In genomic region chr1:34767851-34768250, GRCm38 (mm10) we compare ENCODE assay signal across 19 mouse cellular contexts.
DNase-seq lines count a peak whose midpoint lies in the region.
"Had no signal": no experiment of that assay in that cellular context is flagged by ENCODE, and none has a peak within 500 bp of the region (broad histone marks: within the 10 kb centered on the region; RNA-seq: fewer than 3 reads in every experiment).

No protein-coding gene starts in this region.

- no peak overlapping the region for H3K4me3 ChIP-seq in heart, embryonic 10.5 days
- H3K4me3 ChIP-seq: forebrain, embryonic 10.5 days; forebrain, embryonic 15.5 days; heart, adult 2 months; hindbrain, embryonic 12.5 days; hindbrain, embryonic 15.5 days had no signal

- no peaks in the 10 kb centered on the region for H3K27me3 ChIP-seq in heart, embryonic 10.5 days (ENCODE audit: insufficient read depth, poor library complexity, severe bottlenecking)
- H3K27me3 ChIP-seq: CH12.LX; forebrain, embryonic 15.5 days; hindbrain, embryonic 12.5 days; hindbrain, embryonic 15.5 days had no signal

- H3K4me1 ChIP-seq in heart, embryonic 10.5 days, result peaks cover 4% of the 10 kb centered on the region; the same call in 1 of the 2 replicates
- H3K4me1 ChIP-seq: forebrain, embryonic 10.5 days; forebrain, embryonic 15.5 days had no signal

- peak; percentile 32 for DNase-seq in cerebellum, adult 9-10 months
- no peak for DNase-seq in cerebellum, adult 8-10 months
- peak; percentile 76 for DNase-seq in heart, adult 11 months
- no peak for DNase-seq in heart, embryonic 10.5 days (ENCODE audit: low spot score)
- peak; percentile 9 for DNase-seq in ovary, postnatal 36 days (ENCODE audit: low spot score)
- DNase-seq in ovary, postnatal 14 days (ENCODE audit: low spot score), result no peak
- DNase-seq in right cerebral cortex, adult 18-20 months, result no peak
- DNase-seq: adrenal gland, postnatal 10 days; adrenal gland, postnatal 36 days; B cell, adult 2 months; cerebellum, adult 11 months; gastrocnemius, postnatal 25 days; heart, adult 2 months had no signal

- 56% methylated on average over 4 of the region's 4 CpGs for WGBS in heart, embryonic 10.5 days

- H3K9me3 ChIP-seq in heart, embryonic 10.5 days, result no peaks in the 10 kb centered on the region
- H3K9me3 ChIP-seq: forebrain, embryonic 10.5 days; forebrain, embryonic 15.5 days; G1E; hindbrain, embryonic 12.5 days; hindbrain, embryonic 15.5 days had no signal

- H3K27ac ChIP-seq in heart, embryonic 10.5 days, result no peak overlapping the region
- H3K27ac ChIP-seq: forebrain, embryonic 10.5 days; forebrain, embryonic 15.5 days; heart, adult 2 months; hindbrain, embryonic 12.5 days; hindbrain, embryonic 15.5 days had no signal

- H3K36me3 ChIP-seq in heart, embryonic 10.5 days, result no peaks in the 10 kb centered on the region
- H3K36me3 ChIP-seq: forebrain, embryonic 10.5 days; forebrain, embryonic 15.5 days; G1E; hindbrain, embryonic 12.5 days; hindbrain, embryonic 15.5 days had no signal

Comparison
In these comparisons a context has a peak if more than half of its experiments do, and no peak if none do; other contexts are left out.
1. DNase-seq: peak in cerebellum, adult 9-10 months (single experiment), heart, adult 11 months (single experiment) and ovary, postnatal 36 days (single experiment); none in cerebellum, adult 8-10 months (single experiment), heart, embryonic 10.5 days (single experiment), ovary, postnatal 14 days (single experiment) and right cerebral cortex, adult 18-20 months (single experiment).